Mouse (Mus musculus): ENCODE results near the gene Zfp605.
"Not testable (repeated sequence)": the region's sequence is repeated elsewhere in the genome, so short reads cannot be mapped to it uniquely, and the experiment has no call there.

Zfp605 gene

GRCm38 (mm10) chr5:110109991-110110441, at the start of gene Zfp605:
Zfp605 (plus strand) TSS chr5:110110092.
- peak; percentile 82 for DNase-seq (ENCODE audit: low spot score)

DNA sequence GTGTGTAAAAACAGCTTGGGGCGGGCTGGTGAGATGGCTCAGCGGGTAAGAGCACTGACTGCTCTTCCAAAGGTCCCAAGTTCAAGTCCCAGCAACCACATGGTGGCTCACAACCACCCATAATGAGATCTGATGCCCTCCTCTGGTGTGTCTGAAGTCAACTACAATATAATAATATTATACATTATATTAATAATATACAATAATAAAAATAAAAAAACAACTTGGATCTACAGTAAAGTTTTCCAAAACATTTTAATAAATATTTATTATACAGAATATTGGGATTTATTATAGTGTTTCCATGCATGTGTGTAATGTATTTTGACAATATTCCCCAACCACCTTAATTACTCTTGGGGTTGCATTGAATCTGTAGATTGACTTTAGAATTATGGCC, 37.5 kb upstream of the Zfp605 start, which contains the start of gene Gm17655:
Gene Gm17655 (minus strand): TSS at position 101 of the 400 bp plus-strand sequence.
- DNase-seq (ENCODE audit: low spot score), result not testable (repeated sequence)

- no peak for DNase-seq (ENCODE audit: low spot score)
Observed at GRCm38 (mm10) chr5:110082961-110083360, 26.9 kb upstream of the Zfp605 start.

- DNase-seq (ENCODE audit: low spot score), result no peak
Observed at GRCm38 (mm10) chr5:110086161-110086866, 23.6 kb upstream of the Zfp605 start.

GRCm38 (mm10) chr5:110091546-110091945, 18.3 kb upstream of the Zfp605 start:
- DNase-seq (ENCODE audit: low spot score), result no peak

DNA sequence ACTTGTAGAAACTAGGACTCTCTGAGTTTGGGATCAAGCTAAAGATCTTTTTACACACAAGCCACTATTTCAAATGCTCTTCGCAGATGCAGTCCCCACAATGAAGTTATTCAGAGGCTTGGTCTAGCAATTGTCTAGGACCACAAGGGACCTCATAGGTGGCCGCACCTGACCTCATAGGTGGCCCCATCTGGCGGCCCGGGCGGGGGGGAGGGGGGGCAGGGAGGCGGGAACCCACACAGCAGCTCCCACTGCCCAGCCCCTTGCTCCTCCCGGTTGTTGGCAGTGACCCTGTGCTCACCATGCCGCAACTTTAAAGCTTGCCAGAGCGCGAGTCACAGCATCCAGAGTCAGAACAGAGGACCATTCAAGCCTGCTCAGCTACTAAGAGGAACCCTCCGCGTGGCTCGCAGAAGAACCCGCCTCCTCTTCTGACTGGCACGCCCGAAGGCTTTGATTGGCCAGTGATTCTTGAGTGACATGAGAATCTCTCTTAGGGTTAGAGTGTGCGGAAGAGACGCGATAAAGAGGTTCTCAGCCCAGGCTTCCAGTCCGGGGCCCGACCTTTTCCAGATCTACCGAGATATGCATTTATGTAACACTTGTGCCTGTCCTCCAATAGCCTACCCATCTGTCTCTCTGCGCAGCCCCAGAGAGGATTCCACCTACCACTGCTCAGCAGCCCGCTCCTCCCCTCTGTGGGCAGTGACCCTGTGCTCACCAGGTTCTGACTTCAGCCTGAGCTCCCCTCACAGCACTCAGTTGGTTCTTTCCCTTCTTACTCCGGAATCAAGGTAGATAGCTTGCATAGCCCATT, 15.7 kb upstream of the Zfp605 start, which contains the start of gene Gm35315:
Gene Gm35315 (minus strand): TSS at position 391 of the 817 bp plus-strand sequence.
- no peak for DNase-seq (ENCODE audit: low spot score)

- no peak for DNase-seq (ENCODE audit: low spot score)
Observed at GRCm38 (mm10) chr5:110094847-110095213, 15.1 kb upstream of the Zfp605 start.

DNA sequence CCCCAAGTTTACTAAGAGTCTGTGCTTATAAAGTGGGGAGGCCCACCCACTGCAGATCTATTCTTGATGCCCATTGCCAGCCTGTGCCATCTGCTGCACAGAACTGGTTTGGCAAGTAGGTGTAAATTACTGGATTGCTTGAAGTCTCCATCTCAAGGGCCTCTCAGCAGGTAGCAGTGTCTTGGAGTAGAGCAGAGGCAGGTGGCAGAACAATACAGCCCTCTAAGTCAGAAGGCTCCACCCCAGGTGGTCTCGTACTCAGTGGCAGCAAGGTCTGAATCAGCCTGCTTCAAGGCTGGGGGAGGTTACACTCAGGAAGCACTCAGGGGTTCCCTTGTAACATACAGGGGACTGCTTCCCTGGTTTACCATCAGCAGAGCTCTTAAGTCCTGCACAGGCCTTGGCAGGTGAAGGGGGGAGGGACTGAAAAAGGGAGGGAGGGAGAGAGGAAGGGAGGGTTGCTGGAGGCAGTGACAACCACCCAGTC, 10.9 kb upstream of the Zfp605 start:
- DNase-seq (ENCODE audit: low spot score), result no peak

DNA sequence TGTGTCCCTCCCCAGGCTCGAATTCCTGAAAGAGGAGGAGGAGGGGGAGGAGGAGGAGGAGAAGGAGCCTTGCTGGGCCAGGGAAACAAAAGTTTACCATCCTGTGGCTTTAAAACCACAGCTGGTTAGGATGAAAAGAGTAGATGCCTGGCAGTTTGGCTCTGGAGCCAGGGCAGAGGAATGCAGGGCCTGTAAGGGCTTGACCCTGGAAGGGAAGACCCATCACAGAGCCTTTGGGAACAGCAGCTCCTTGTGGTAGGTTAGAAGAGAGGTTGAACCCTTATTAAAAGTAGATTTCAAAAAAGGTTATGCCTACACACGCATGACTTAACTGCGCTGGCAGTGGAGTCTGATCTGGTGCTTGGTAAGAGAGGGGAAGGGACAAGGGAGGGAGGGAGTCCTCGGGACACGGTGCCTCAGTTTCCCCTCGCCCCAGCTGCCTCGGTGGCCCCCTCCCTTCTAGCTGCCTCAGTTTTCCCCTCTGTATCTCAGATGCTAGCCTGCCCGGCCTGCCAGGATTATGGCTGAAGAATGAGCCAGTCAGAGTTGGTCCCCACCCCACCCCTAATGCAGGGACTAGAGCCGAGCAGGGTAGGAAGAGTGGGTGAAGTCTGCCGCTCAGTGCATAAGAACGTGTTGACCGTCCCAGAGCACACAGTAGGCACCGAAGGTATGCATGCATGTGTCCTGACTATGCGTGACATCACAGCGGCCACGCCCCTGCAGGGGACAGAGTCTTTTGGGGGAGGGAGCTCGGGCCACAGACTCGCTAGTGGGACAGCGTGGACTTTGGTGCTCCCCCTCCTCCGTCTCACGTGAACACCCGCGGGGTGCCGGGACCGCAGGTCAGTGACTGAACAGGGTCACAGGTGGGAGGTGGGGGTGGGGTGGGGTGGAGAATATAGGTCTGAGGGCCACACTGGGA, 10.0 kb upstream of the Zfp605 start, which contains the start of gene Plcxd1:
Gene Plcxd1 (plus strand): TSS at position 314 of the 925 bp plus-strand sequence.
- no peak for DNase-seq (ENCODE audit: low spot score)

DNA sequence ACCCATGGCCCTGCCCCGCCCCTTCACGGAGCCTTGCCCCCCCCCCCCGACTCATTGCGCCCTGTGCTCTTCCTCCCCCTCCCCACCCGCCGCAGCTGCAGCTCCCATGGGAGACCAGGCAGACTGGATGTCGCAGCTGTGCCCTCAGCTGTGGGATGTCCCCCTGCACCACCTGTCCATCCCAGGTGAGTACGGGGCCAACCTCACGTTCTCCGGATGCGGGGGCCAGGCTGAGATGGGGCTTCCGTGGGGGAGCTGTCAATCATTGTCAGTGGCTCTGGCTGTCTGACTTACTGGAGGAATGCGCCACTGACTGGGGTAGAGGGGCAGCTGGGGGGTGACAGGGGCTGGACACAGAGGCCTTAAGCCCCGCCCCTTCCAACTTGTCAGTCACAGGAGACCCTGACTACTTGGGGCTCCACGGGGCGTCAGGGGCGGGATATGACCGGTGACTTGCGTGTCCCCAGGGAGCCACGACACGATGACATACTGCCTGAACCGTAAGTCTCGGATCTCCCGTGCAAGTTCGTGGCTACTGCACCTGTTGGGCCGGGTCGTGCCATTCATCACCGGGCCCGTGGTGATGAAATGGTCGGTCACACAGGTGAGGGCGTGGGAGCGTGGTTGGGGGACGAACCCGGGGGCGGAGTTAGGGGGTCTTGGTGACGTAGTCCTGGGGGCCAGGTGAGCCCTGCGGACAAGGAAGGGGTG, 8.8 kb upstream of the Zfp605 start:
- no peak for DNase-seq (ENCODE audit: low spot score)

- DNase-seq (ENCODE audit: low spot score), result no peak
Observed at GRCm38 (mm10) chr5:110101716-110102347, 8.1 kb upstream of the Zfp605 start.

DNA sequence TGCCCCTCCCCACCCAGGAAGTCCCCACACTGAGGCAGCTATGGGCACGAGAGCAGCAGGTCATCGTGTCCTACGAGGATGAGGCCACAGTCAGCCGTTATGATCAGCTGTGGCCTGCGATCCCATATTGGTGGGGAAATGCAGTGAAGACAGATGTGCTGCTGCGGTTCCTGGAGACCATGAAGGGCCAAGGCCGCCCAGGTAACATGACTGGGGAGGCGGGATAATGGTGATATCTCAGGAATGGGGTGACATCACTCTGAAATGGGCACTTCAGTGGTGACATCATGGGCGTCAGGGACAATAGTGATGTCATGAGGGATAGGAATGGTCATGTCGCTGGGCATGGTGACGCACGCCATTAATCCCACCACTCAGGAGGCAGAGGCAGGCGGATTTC, 7.5 kb upstream of the Zfp605 start:
- no peak for DNase-seq (ENCODE audit: low spot score)

DNA sequence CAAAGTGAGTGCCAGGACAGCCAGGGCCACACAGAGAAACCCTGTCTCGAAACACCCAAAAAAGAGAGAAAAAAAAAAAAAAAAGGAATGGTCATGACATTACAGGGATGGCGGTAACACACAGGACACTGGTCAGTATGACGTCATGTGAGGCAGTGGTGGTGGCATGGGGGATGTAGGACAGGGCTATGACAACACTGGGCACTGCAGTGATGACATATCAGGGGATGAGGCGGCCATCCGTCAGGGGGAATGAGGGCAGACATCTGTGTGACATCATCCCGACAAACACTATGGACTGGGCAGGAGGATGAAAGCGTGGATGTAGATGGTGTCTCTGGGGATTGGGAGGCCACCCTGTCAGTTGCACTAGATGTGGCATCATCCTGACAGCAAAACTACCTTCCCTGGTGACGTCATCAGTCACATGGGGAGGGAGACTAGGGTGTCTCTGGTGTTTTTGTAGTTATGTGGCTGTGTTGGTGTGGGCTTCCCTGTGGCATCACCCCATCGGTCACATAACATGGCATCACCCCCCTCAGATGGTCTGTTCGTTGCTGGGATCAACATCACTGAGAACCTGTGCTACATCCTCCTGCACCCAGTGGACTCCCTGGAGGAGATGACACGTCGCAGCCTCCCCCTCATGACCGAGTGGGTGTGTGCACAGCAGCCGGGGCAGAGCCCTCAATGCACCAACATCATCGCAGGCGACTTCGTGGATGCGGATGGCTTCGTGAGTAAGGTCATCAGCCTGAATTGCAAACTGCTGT, 6.9 kb upstream of the Zfp605 start:
- no peak for DNase-seq (ENCODE audit: low spot score)

DNA sequence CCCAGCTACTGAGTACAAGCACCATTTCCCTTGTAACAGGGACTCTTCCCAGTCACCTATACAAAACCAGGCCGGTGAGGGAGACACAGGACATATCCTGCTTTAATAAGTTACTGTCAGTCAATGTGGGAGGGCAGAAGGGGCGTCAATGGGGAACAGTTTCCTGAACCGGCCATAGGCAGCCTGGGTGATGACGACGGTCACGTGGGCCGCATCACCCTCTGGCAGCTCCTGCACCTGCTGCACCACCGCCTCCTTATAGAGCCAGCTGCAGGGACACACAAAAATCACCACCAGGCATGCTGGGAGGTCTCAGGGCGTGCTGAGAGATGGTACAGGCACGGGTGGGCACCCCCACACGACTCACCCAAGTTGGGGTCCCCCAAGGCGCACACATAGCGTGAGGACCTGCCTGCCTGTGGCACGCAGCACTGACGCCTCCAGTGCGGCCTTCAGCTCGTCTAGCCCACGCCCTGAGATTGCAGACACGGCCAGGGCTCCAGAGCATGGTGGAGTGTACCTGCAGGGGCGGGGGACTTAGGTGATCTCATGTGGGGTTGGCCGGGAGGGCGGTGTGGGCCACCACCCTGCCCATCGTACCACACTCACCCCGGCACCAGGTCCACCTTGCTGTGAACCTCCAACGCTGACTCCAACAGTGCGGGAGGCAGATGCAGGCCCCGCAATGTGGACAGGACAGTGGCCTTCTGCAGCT, 5.8 kb upstream of the Zfp605 start:
- DNase-seq (ENCODE audit: low spot score), result no peak

DNA sequence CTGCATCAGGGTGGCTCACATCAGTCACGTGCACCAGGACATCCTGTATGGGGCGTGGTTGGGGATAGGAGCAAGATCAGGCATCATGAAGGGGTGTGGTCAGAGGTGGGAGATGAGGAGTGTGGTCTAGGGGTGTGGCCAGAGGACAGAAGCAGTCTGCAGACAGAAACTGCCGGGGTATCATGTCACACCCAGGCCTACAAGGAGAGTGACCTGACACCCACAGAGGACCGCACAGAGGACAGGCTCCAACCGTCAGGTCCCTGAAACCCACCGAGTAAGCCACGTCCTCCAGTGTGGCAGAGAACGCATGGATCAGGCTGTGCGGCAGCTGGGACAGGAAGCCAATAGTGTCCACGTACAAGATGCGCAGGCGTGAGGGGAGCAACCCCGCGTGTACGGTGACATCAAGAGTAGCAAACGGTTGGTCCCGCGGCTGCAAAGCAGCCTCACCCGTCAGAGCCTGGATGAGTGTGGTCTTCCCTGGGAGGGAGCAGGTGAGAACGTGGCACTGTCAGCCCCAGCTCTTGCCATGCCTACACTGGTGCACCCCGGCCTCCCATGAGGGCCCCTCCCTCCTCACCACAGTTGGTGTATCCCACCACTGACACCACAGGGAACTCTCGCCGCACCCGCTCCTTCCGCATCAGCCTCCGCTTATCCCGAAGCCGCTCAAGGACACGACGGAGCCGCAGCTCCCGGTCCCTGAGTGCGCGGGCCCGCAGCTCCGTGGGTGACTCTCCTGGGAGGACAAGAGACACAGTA, 5.1 kb upstream of the Zfp605 start:
- DNase-seq (ENCODE audit: low spot score), result no peak

GRCm38 (mm10) chr5:110106140-110106871, 3.6 kb upstream of the Zfp605 start:
- DNase-seq (ENCODE audit: low spot score), result no peak

DNA sequence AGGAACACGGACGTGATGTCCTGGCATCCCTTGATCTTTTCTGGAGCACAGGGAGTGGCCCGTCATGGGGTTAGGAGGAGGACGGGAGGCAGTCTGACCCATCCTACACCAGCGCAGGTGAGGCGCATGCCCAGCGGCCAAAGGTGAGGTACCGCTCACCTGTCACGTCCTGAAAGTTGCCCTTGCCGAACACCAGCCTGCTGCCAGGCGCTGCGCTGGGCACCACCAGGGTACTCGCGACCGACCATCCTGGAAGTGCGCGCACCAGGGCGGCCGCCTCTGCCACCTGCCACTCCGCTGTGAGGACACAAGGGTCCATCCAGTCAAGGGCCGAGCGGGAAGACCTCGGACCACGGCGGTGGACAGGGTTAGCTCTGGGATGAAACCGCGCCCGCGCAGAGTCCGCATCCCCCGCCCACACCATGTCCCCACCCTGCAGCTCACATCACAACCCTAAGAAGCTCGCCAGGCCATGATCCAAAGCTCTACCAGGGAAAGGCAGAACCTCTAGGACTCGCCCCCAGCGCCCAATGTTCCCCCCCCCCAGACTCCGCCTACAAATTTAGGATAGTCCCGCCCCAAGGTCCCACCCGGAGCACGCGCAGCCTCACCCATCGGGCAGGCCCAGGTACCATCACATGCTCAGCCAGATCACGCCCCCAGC, 2.9 kb upstream of the Zfp605 start:
- no peak for DNase-seq (ENCODE audit: low spot score)

All from ovary, postnatal 10 days (tissue).